Mouse (Mus musculus) lung, embryonic 14.5 days (tissue): ENCODE measurements around the gene Rab3ip. TPM values are rescaled to one million over a fixed set of nuclear protein-coding genes. Genes with fewer than 3 reads are reported as not detected.

ENCODE experiments used
- ATAC-seq: fragments of 200-750 bp; cut with Nextera tagmentation; 2 replicates; pipeline ENCODE4 v1.8.0; 2017; ENCODE audit warnings: mild to moderate bottlenecking, moderate TSS enrichment, moderate library complexity; ENCODE audit not compliant: insufficient read depth
- DNase-seq: peaks from one replicate; pipeline ENCODE4 v3.0.0-alpha.2; 2015
- H3K27ac ChIP-seq: fragments of 300-500 bp; sonication (generic); 2 replicates; pipeline ENCODE4 v1.5.1; 2014; ENCODE audit warnings: low read depth, mild to moderate bottlenecking, moderate library complexity
- H3K27me3 ChIP-seq: fragments of 300-500 bp; sonication (generic); 2 replicates; pipeline ENCODE4 v1.6.1; 2014; ENCODE audit warnings: low read length, control low read depth; ENCODE audit not compliant: insufficient read depth
- H3K36me3 ChIP-seq: fragments of 300-500 bp; sonication (generic); 2 replicates; pipeline ENCODE4 v1.6.1; 2014; ENCODE audit warnings: control low read depth; ENCODE audit not compliant: insufficient read depth
- H3K4me1 ChIP-seq: fragments of 300-500 bp; sonication (generic); 2 replicates; pipeline ENCODE4 v1.6.1; 2014; ENCODE audit warnings: antibody characterized with exemption, control low read depth; ENCODE audit not compliant: insufficient read depth
- H3K4me2 ChIP-seq: fragments of 300-500 bp; sonication (generic); 2 replicates; pipeline ENCODE4 v1.6.1; 2014; ENCODE audit warnings: mild to moderate bottlenecking
- H3K4me3 ChIP-seq: fragments of 300-500 bp; sonication (generic); 2 replicates; pipeline ENCODE4 v1.5.1; 2014; ENCODE audit warnings: low read depth, low read length
- H3K9ac ChIP-seq: fragments of 300-500 bp; sonication (generic); 2 replicates; pipeline ENCODE4 v1.6.1; 2014
- H3K9me3 ChIP-seq: fragments of 300-500 bp; sonication (generic); 2 replicates; pipeline ENCODE4 v1.6.1; 2016; ENCODE audit warnings: low read depth, low read length, control low read depth
- CTCF ChIP-seq: IDR thresholded peaks from 2 replicates; pipeline ENCODE4 v1.5.1; 2016; ENCODE audit warnings: antibody characterized with exemption, low read depth
- WGBS: fragments of 180-500 bp; shearing (Covaris S2); extraction: QIAGEN DNeasy Blood & Tissue Kit; methylation state at CpG from one replicate; pipeline ENCODE4 v1.1.7; 2014; 5-methylcytosine and 5-hydroxymethylcytosine counted together
- polyA plus RNA-seq: library from polyadenylated mRNA; unstranded; fragments of >200 nt; fragmentation: Nextera tagmentation; extraction: Ambion mirVana; gene quantifications from 2 replicates; pipeline ENCODE4 v1.2.1, GENCODE M21; 2014

Gene Rab3ip
- polyA plus RNA-seq, 1 experiment from 2014 or later: 30.1 TPM

DNA sequence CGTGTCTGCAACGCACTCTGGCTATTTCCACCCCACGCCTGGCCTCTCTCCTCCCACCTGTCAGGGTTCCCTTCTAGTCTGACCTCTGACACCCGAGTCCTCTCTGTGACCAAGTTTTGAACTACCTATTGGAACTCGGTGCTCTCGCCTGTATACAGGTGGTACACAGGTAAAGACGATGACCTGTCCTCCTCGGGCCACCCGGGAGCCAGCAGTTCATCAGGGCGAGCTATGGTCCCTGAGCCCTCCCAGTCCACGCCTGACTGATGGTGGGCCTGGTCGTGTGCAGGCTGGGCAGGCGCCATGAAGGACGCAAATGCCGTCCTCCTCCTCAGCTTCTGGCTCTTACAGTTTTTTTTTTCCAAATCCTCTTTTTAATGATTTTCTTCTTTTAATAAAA, 29.2 kb downstream of the Rab3ip start:
- Histone ChIP-seq H3K9ac (no peak overlapping the region), H3K36me3 (peaks cover 41% of the 10 kb centered on the region), H3K27ac (no peak overlapping the region), H3K4me2 (no peak overlapping the region), H3K27me3 (no peaks in the 10 kb centered on the region), H3K9me3 (no peaks in the 10 kb centered on the region), H3K4me1 (no peaks in the 10 kb centered on the region), H3K4me3 (no peak overlapping the region)
- WGBS: 82% methylated on average over 15 of the region's 15 CpGs
- no peak for TF ChIP-seq CTCF
- DNase-seq: no peak
- no peak for ATAC-seq

DNA sequence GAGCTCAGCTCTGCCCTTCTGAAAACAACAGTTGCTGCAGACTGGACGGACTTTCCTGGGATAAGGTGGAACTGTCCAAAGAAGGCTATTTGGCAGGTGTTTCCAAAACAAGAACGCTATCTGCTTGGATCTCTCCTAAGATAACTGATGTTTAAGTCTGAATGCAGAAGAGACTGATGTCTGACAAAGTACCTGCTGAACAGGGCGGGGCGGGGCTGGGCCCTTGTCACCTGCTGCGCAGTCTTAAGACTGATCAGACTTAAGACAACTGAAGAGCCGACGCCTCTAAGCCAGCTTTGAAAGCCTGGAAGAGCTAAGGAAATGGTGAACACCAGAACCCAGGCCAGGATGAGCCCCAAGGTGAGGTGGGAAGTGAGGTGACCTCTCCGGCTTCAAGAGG, 29.9 kb downstream of the Rab3ip start:
- Histone ChIP-seq H3K4me3 (no peak overlapping the region), H3K27ac (no peak overlapping the region), H3K36me3 (peaks cover 40% of the 10 kb centered on the region), H3K9me3 (no peaks in the 10 kb centered on the region), H3K9ac (no peak overlapping the region), H3K4me1 (no peaks in the 10 kb centered on the region), H3K4me2 (no peak overlapping the region), H3K27me3 (no peaks in the 10 kb centered on the region)
- ATAC-seq (no peak), DNase-seq (no peak)
- TF ChIP-seq CTCF: no peak
- 89% methylated on average over 8 of the region's 8 CpGs for WGBS

DNA sequence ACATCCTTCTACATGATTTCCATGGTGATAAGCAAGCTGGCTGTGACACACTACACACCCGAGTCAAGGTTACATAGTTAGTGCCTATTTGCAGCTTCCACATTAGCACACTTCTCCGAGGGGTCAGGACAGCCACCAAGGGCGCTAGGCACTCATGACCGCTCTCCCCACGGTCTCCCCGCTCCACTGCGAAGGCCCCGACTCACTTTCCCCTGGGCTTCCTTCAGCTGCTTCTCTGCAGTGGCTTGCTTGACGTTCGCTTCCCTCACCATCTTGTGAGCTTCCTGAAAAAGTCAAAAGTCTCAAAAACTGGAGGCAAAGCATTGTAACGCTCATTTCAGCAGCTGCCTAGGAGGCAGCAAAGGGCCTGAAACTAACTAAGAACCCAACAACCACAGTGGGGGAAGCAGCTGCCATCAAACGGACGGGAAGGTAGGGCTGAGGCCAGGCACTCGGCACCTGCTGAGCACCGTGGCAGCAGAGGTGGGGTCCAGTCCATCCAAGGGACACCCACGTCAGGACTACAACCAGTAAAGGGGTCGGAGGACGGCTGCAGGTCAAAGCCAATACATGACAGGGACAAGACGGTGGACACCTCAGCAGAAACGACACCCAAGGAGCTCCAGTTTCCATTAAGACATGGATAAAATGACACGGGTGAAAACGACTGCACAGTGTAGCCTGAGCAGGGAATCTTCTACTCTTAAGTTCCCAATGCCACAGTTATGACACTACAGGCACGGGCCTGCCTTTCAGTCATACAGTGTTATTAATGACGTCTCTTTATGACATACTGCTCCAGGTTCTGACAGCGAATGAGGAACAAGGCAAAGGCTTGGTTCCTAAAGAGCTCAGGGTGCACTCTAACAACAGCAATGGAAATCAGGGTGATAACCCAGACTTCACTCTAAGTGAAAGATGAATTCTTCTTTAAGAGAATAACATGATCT, 30.9 kb downstream of the Rab3ip start:
- DNase-seq (no peak), ATAC-seq (no peak)
- H3K4me2 ChIP-seq: no peak overlapping the region
- H3K27ac ChIP-seq: no peak overlapping the region
- H3K4me3 ChIP-seq: no peak overlapping the region
- H3K9ac ChIP-seq: no peak overlapping the region
- TF ChIP-seq CTCF: no peak
- H3K36me3 ChIP-seq: peaks cover 38% of the 10 kb centered on the region
- H3K27me3 ChIP-seq: no peaks in the 10 kb centered on the region
- H3K9me3 ChIP-seq: no peaks in the 10 kb centered on the region
- WGBS: 84% methylated on average over 25 of the region's 25 CpGs
- no peaks in the 10 kb centered on the region for H3K4me1 ChIP-seq

DNA sequence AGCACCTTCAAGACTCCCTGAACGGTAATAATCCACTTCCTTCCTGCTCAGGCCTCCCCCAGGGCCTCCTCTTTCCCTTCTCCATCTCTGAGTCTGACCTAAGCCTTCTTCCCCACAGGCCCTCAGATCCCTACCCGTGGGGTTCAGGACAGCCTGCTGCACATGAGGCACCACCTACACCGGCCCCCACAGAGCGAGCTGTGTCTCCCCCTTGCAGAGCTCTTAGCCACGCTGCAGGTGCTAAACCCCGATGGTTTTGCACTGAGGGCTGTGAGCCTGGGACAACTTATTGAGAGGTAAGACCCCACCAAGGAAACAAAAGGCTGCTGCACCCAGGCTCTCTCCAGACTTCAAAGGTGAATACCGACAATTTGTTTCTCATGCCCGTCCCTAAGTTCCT, 34.0 kb downstream of the Rab3ip start:
- DNase-seq (no peak), ATAC-seq (no peak)
- Histone ChIP-seq H3K27ac (no peak overlapping the region), H3K9me3 (no peaks in the 10 kb centered on the region), H3K4me2 (no peak overlapping the region), H3K36me3 (peaks cover 38% of the 10 kb centered on the region; the same call in 1 of the 2 replicates), H3K9ac (no peak overlapping the region), H3K4me1 (no peaks in the 10 kb centered on the region), H3K4me3 (no peak overlapping the region), H3K27me3 (no peaks in the 10 kb centered on the region)
- no peak for TF ChIP-seq CTCF
- 78% methylated on average over 8 of the region's 8 CpGs for WGBS

DNA sequence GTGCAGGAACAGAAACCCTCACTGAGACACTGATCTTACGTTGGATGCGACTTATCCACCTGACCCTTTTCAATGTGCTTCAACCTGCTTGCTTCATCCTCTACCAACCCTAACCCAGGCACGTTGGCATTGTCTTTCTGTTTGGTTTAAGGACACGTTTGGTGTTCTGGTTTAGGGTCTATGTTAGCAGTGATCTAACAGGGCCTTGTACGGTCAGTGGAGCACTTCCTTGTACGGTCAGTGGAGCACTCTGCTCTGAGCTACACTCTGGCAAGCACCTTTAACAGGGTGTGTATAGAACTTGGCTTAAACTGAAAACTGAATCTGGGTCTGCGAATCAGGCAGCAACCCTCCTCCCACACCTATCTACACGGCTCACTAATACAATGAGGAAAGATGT, 35.3 kb downstream of the Rab3ip start:
- H3K27ac ChIP-seq: no peak overlapping the region
- no peak overlapping the region for H3K9ac ChIP-seq
- DNase-seq: no peak
- H3K4me1 ChIP-seq: no peaks in the 10 kb centered on the region
- WGBS: 91% methylated on average over 8 of the region's 8 CpGs
- peaks cover 39% of the 10 kb centered on the region; the same call in 1 of the 2 replicates for H3K36me3 ChIP-seq
- H3K9me3 ChIP-seq: no peaks in the 10 kb centered on the region
- H3K4me3 ChIP-seq: no peak overlapping the region
- H3K4me2 ChIP-seq: no peak overlapping the region
- no peak for ATAC-seq
- no peak for TF ChIP-seq CTCF
- no peaks in the 10 kb centered on the region for H3K27me3 ChIP-seq

DNA sequence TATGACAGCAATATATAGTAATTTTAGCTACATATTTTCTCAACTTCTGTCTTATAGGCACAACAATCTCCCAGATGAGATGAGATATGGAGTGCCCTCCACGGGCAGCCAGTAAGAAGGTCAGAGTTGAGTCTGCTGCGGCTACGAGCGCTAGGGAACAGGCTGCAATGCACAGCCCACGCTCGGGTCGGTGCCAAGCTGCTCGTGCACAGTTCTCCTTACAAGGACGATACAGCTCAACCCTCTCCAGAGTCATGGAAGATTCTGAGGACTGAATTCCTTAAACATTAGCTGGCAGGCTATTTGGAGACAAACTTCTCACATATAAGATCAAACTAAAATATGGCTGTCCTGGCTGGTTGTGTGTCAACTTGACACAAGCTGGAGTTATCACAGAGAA, 36.0 kb downstream of the Rab3ip start:
- ATAC-seq: no peak

DNA sequence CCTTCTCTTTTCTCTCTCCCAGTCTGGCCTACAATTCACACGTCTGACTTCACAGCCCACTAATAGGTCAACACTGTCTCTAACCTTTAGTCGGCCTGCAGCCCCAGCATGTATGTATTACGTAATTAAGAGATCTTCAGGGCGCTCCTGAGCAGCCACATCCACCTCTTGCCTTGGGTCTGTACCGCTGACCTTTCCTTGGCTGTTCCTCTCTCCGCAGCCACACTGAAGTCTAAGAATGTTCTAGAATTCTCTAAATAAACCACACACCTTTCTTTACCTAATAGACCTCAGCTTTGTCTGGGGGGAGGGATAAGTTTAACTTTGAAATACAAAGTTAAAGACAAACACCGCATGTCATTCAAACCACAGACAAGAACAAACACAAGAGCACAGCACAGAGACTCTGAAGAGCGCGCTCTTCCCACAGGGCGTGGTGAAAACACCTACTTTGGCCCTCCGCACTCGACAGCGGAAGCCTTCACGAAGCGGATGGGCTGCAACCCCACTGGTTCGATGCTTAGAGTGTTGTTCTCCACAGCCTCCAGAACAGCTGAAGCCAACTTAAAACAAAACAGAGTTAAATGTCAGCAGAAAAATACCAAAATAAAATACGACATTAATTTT, 36.8 kb downstream of the Rab3ip start:
- ATAC-seq (no peak), DNase-seq (no peak)
- Histone ChIP-seq H3K4me2 (no peak overlapping the region), H3K4me3 (no peak overlapping the region), H3K36me3 (peaks cover 51% of the 10 kb centered on the region; the same call in 1 of the 2 replicates), H3K9ac (no peak overlapping the region), H3K27ac (no peak overlapping the region), H3K4me1 (no peaks in the 10 kb centered on the region), H3K27me3 (no peaks in the 10 kb centered on the region), H3K9me3 (no peaks in the 10 kb centered on the region)
- no peak for TF ChIP-seq CTCF
- 76% methylated on average over 17 of the region's 17 CpGs for WGBS

More for the DNA sequence above, 36.0 kb downstream of the Rab3ip start:
- H3K4me3 ChIP-seq: no peak overlapping the region
- WGBS: 74% methylated on average over 9 of the region's 9 CpGs
- H3K9me3 ChIP-seq: no peaks in the 10 kb centered on the region
- TF ChIP-seq CTCF: no peak
- no peak overlapping the region for H3K4me2 ChIP-seq
- H3K36me3 ChIP-seq: peaks cover 46% of the 10 kb centered on the region; the same call in 1 of the 2 replicates
- no peaks in the 10 kb centered on the region for H3K27me3 ChIP-seq
- H3K9ac ChIP-seq: no peak overlapping the region
- H3K4me1 ChIP-seq: no peaks in the 10 kb centered on the region
- no peak for DNase-seq
- no peak overlapping the region for H3K27ac ChIP-seq
